Mouse (Mus musculus) left cerebral cortex, adult 11 months (tissue): ENCODE data around the gene Fscn2.

Experiments used
- DNase-seq: peaks from one replicate; pipeline ENCODE4 v3.0.0; 2022; ENCODE audit warnings: low spot score

Gene Fscn2

DNA sequence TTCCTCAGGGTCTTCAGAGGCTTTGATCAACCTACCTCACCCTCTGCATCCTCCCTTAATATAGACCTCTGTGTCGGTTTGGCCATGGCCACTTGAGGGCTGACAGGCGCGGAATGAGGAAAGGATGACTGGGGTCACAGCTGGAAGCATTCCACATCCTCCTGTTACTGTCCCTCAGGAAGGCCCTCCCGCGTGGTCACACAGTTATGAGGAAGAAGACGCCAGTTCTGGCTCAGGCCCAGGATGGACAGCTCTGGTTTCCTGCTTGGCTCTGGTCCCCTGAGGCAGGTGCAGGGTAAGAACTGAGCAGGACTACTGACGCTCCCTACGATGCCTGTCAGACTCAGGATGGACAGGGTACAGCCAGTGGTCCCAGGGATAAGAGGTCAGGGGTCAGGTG lies 1.3 kb upstream of the Fscn2 start:
- DNase-seq: no peak

DNA sequence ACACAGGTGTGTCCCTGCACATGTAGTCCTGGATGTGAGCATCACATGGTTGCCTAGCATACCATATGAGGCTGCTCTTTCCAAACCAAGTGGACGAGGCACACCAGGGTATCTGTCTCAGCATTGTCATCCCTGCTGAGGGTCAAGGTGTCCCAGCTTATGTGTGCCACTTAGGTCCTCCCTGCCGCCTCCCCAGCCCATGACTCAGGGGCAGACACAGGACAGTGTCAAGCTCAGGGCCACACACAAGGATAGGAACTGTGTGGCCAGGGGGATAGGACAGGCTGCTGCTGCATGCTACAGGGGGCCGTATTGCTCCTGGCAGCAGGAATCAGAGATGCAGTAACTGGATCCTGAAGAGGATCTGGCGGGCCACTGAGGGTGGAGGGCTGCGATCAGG lies 579 bp upstream of the Fscn2 start:
- DNase-seq: no peak

DNA sequence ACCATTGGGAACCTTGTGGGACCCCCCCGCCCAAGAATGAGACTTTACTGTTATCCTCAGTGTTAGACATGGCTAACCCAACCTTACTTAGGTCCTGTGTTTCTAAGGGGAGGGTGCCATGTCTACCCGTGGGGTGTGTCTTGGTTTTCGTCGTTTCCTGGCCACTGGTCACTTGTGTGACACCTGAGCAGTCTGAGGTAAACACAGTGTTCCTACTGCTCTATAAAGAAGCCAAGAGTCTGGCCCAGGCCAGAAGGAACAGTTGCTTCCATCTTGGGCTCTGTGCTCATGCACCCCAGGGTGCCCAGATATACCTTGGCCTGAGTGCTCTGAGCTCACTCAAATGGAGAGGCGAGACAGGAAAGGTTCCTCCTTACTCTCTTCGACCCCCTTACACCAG lies 1.6 kb downstream of the Fscn2 start:
- no peak for DNase-seq

DNA sequence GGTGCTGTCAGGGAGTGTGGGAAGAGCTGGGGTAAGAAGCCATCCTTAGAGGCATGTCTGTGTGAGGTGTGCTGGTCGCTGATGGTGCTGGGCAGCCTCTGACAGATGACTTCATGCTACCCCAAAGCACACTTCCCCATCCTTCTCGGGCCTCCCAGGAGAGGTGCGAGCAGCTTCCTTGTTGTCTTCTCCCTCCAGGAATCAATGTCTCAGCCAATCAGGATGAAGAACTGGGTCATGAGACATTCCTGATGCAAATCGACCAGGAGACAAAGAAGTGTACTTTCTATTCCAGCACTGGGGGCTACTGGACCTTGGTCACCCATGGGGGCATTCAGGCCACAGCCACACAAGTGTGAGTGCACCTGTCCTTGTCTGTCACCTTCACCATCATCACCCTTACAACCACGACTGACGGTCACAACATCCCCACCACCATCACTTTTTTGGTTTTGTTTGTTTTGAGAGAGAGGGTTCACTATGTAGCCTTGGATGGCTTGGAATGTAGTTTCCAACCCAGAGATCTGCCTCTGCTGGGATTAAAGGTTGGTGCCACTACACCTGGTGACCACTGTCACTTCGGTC lies 5.2 kb downstream of the Fscn2 start:
- DNase-seq: no peak

DNA sequence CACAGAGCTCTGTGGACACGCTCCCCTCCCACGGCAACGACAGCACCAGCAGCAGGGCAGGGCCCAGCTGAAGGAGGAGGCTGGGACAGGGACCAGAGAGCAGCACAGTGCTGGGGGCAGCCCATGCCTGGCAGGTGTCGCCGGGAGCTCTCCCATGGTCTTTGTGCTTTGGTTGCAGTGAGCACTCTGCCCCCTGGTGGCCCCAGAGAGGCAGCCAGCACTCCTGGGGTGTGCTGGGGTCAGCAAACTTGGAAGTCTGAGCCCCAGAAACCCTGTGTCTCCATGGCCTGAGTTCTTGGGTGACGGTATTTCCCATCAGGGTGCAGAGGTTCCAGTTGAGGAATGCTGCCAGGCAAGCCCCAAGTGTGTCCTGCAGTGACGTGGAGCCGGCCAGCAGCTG lies 8.3 kb downstream of the Fscn2 start:
- DNase-seq: no peak

DNA sequence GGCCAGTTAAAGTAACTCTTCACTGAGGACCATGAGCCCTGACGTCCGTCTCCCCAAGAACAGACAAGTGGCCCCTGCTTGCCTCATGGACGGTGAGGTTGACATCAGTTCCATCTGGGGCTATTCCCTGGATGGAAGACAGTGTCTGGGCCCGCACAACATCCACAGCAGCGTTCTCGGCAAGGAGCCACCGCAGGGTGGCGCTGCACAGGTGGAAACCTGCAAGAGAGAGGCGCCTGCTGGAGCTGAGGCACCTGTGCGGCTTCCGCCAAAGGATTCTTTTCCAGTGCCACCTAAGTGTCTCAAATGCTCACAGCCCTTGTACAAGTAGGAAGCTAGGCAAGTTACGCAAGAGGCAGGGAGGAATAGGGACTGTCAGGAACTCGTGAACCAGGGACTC lies 11.7 kb downstream of the Fscn2 start:
- no peak for DNase-seq

DNA sequence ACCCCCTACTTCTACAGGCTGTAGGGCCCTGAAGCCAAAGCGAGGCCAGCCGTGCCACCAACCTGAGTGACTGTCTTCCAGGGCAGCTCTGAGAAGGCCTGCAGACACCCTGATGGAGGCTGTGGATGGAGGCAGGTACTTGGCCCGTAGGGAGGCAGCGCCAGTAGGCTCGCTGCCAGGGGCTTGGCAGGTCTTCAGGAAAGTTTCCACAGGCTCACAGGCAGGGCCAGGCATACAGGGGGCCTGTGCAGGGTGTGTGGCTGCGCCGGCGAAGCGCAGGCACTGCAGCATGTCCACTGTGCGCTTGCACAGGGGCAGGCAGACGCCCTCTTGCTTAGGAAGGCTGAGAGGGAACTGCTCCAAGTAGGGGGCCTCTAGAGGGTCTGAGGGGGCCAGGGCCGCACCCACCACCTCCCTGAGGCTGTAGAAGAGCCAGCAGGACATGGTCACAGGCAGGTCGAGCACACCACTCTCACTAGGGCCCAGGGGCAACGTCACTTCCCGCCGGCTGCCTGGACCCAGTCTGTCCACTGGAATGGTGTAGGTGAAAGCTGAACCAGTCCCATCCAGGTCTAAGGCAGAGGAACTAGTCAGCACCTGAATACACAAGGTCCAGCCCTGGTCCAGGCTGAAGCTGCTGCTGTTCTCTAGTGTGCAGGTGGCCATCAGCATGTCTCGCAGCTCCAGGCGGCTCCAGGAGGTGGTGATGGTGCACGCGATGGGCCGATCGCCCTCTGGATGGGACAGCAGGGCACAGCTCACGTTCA lies 12.7 kb downstream of the Fscn2 start:
- DNase-seq: no peak

DNA sequence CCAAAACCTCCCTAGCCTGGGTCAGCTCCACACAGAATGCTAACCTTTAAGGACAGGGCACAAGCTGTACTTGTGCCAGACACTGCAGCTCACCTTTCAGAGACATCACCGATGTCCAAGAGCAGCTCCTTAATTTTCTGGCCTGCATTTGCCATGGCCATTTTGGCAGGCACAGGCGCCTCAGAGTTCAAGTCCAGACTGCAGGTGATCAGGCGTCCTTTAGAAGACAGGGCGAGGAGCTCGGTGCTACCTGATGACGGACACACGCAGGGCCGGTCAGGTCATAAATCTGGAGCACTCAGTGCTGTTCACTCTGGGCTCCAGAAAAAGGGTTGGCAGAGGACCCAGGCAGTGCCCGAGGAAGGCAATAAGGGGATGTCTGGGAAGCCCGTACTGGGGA lies 14.0 kb downstream of the Fscn2 start:
- DNase-seq: no peak

DNA sequence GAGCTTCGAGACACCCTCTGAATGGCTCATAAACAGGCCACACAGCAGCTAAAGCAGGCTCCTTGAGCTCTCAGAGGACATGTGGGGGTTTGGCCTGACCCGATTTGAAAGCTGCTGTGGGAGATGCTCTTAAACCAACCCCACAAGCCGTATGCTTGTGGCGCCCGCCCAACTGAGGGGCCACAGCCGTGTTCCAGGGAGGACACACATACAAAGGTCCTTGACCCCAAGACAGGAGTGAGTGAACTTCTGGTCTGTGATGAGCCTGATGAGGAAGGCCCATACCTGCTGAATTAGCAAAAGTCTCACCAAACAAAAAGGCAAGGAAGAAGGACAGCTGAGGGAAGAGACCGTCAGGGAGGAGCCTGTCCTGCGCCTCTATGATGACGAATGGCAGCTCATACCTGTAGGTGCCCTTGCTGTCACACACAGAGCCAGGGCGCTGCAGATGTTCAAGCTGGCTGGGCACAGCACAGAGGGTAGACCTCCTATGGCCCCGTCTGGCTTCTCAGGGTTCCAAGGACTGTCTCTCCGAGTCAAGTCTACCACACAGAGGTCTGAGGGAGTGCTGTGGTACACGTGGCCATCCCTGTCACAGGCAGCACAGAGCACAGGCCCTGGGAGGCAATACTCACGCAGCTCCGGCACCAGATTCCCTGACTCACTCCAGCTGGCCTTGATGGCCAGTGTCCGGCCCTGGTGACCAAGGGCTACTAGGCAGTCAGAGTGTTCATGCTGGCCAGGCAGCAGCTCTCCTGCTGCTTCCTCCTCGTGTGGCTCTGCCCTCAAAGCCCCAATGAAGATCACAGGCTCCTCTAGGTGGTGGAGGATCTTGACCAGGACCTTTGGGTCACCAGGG lies 15.2 kb downstream of the Fscn2 start:
- DNase-seq: no peak

DNA sequence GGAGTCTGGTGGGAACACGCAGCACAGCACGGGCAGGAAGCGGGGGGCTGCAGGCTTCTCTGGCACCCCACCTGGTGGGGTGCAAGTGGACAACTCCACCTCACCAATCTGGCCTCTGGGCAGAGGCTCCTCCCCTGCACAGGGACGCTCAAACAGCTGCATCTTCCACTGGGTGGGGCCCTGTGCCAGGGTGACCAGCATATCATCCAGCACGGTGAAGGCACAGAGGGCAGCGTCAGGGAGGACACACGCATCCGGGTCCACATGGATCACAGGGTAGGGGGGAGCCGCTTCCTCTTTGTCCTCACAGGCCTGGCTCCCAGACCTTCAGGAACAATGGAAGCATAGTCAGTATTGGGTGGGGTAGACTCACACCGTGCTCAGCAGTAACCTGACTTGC lies 16.0 kb downstream of the Fscn2 start:
- DNase-seq: no peak

DNA sequence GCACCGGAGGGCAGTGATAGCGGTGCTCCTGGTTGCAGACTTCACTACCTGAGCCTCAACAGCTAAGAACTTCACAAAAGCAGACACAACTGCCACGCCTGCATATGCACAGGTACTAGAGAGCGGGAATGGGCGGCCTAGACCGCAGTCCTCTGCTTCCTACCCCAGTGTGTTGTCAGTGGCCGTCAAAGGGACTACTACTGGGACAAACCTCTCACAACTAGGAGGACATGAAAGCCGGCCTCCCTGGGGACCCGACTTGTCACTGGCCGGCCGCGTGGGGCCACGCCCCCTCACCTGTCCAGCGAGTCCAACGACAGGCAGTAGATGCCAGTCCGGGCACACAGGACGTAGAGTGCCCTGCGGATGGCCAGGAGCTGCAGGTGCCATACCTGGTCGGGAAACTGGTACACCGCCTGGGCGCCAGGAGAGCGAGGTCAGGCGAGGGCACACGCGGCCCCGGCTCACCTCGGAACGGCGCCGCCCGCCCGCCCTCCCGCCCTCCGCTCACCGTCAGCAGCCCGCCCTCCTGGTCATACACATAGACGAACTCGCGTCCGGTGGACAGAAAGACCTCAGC lies 16.8 kb downstream of the Fscn2 start:
- no peak for DNase-seq

DNA sequence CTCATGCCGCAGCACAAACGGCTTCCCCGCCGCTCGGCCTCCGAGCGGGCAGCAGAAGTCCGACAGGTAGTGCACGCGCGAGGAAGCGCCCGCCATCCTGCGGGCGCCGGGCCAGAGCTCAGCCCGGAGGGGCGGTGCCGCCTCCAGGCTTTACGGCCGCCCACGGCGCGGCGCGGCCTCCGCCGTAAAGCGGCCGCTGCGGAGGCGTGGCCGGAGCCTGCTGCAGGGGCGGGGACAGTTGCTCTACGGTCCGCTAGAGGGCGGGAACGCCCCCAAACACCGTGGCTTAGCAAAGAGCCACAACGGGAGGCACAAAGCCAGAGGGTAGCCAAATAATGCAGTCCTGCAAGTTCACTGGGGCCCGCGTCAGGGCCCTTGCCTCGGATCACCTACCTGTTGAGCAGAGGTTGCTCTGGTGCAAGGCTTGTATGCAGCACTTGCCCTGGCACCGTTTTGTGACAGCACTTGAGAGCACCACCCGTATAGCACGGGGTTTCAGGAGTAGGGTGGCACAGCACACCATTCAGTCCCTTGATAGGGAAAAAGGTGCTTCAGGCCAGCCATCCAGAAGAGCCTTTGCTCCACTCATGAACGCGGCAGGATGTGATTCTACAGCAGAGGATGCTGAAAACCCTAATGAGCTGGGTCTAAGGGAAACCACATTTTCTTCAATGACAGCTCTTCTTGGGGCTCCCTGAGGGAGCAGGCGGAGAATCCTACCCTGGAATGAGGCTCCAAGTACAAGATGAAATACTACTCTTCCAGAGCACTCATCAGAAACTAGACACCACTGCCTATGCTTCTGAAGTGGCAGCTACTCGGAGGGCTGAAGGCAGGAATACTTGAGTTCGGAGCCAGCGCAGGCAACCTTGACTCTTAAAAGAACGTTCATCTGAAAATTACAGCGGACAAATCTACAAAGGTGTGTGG lies 17.5 kb downstream of the Fscn2 start, which contains the start of gene Faap100:
Gene Faap100, minus strand, starts transcription at position 154 of the 930 bp plus-strand sequence.
- peak; percentile 80 for DNase-seq

DNA sequence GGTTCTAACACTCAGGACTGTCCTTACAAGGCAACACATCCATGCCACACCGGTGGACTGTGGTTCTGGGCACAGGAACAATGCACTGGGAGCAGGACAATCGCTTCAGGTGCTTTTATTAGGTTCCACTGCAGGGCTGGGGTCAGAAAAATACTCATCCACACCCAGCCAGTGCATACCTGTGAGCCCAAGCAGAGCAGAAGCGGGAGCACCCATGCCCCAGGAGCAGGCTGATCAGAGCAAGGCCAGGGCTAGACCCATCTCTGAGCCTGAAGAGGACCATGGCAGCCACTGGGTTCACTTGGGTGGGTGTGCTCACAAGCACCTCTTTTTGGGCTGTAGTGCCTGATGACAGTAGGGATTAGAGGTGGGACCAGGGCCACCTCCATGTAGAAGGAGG lies 18.9 kb downstream of the Fscn2 start:
- no peak for DNase-seq

DNA sequence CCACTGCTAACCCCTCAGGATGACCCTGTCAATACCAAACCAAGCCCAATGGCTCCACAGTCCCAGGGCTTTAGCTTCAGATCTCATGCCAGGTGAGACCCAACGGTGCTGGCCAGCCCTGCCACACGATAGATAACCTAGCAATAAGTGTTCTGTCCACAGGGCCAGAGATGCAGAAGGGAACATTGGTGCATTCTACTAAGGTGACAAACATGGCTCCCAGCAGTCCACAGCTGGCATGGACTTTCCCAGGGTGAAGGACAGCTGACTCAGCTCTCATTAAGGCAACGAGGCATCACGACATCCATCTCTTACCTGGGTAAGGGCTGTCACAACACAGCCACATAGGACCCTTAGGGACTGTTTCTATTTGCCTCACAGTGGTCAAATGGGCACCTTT lies 19.8 kb downstream of the Fscn2 start:
- DNase-seq: no peak

DNA sequence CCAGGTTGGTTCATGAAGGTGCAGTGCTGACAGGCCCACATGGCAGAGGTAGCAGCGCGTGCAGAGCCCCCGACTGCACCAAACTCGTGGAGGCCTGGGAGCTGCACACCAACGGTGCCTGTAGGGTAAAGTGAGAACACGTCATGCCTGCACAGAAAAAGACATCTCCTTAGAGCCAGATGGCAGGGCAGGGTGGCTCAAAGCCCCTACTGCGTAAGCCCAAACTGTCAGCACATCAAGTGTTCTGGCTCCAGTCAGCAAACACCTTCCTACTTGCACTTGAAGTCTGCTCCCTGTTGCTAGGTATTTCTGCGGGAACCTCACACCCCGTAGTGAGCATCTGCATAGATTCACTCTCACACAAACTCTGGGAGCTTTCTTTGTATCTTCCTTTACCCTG lies 21.2 kb downstream of the Fscn2 start:
- DNase-seq: no peak

DNA sequence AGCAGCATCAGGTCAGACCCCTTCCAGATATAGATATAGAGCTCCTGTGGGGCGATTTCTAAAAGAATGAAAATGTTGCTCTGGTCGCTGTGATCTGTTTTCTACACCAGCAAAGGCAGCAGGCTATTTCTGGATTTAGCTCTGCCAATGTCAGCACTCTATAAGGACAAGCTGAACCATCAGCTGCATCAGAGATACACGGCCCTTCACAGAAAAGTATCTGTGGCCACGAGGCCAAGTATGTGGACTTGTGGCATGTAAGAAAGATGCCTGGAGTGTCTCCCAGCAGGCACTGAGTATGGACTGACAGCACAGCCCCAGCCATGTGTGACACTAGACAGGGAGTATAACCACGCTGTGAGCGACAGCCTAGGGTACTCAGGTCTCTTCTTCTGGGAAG lies 25.3 kb downstream of the Fscn2 start:
- DNase-seq: no peak

DNA sequence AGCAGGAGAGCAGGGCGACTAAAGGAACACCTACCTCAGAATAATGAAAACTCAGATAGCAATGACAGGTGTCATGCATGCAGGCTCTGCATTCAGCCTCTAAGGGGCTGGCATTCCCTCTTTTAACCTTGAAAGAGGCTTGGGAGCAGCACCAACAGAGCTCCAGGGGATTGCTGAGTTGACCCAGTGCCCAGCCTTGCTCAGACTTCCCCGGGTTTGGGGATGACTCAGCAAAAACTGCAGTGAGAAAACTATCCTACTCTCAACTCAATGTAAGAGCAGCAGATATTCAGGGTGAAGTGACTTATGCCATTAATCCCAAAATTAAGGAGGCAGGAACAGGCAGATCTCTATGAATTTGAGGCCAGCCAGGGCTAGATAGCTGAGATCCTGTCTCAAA lies 25.8 kb downstream of the Fscn2 start:
- no peak for DNase-seq

DNA sequence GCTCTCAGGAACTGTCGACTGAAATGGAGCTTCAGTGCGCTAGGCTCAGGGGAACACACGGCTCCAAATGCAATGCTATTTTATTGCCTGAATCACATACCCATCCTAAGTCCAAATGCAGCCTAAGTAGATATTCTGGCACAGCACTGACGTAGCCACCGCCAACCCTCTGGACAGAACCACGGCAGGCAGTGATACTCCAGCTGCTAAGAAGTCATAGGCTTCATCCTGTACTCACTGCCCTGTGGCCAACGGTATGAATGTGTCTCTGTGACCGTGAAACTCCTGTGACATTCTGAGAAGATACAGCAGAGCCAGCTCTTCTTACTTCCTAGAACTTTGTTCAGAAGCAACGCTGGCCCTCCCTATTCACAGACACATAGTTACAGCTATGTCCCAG lies 27.2 kb downstream of the Fscn2 start:
- no peak for DNase-seq

DNA sequence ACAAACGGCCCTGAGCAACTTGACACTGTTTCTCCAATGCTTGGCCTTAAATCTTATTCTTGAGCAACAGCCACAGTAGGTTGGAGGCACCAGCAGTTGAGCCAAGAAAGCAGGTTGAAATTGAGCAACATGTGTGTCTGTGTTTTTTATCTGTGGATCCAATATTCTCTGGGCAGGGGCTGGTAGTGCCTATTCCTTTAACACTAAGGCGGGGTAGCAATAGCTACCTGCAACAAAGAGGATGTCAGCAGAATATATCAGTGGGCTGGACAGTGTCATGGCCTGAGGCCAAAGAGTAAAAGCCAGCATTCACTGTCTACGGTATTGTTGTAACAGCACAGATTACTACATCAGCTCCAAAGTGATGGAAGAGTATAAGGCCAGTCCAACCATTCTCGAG lies 34.3 kb downstream of the Fscn2 start:
- DNase-seq: no peak

DNA sequence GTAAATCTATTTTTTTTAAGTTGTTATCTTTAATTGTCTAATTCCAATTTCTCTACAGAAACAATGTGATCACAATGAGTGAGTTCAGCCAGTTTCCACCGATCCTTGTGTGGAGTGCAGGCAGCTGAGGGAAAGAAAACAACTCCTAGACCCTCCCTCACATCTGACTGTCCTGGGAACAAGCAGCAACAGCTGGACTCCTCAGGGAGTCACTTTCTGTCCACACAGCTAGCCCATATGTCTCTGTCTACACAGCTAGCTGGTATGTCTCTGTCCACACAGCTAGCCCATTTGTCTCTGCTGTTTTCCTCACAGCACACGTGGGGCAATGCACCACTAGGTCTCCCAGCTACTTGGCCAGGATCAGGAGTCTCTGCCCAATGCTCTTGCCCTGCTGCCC lies 36.3 kb downstream of the Fscn2 start:
- no peak for DNase-seq

DNA sequence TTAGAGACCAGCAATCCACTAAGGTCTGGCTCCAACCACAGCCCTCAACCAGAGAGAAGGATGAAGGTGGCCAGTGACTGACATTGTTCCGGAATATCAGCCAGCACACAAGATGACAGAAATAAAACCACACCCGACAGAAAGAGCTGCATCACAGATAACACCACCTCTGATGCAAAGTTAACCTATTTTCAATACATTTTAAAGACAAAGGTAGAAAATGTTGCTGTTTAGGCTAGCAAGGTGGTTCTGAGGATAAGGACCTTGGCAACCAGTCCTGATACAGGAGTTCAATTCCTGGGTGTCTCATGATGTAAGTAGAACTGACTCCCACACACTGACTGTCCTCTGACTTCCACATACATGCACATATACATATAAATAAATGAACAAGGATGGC lies 38.0 kb downstream of the Fscn2 start:
- DNase-seq: no peak

DNA sequence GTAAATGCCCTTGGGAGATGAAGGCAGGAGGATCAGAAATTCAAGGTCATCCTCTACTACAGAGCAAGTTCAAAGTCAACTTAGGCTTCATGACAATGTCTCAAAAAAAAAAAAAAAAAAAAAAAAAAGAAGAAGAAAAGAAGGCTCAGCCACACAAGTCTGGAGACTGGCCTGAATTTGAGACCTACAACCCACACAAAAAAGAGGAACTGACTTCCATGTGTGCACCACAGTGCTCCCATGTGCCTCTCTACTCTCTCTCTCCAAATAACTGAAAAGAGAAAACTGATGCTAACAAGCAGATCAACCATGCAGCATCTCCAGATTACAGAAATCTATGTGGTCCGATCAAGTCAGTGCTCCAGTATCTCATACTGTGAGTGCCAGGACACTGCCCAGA lies 43.5 kb downstream of the Fscn2 start:
- DNase-seq: no peak
